Mouse (Mus musculus) adipocyte (in vitro differentiated cells): Measurements from ENCODE around the gene Kcnk16.
"Not testable (repeated sequence)": the region's sequence is repeated elsewhere in the genome, so short reads cannot be mapped to it uniquely, and the experiment has no call there.

Experiments used
- DNase-seq: peaks from one replicate; pipeline ENCODE4 v3.0.0-alpha.2; 2016; ENCODE audit warnings: low spot score

Gene Kcnk16

GRCm38 (mm10) chr14:20269082-20269809, at the start of gene Kcnk16:
Gene Kcnk16 (minus strand): TSS chr14:20269199.
- no peak for DNase-seq

GRCm38 (mm10) chr14:20315137-20315536, 46.1 kb upstream of the Kcnk16 start:
- no peak for DNase-seq

- DNase-seq = not testable (repeated sequence)
These were observed 36.1 kb upstream of the Kcnk16 start for GRCm38 (mm10) chr14:20305085-20305484.

DNA sequence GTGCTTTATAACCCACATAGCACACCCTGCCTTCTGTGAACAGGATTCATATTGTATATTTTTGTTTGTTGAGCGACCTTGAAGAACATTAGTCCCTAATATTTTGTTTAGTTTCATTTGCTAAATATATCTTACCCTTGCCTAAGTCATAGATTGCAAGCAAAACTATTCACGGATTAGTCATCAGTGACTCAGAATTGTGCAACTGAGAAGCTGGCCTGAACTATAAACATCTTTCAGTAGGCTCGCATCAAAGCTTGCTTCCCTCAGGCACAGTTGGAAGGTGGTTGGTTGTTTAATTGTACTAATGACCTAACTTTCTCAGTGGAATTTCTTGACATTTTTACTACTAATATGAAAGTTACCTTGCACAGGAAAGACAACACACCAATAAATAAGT, 29.1 kb upstream of the Kcnk16 start:
- DNase-seq = peak; percentile 77

GRCm38 (mm10) chr14:20297616-20298015, 28.6 kb upstream of the Kcnk16 start:
- DNase-seq = no peak

GRCm38 (mm10) chr14:20294947-20295346, 25.9 kb upstream of the Kcnk16 start:
- DNase-seq = no peak

GRCm38 (mm10) chr14:20294117-20294892, 25.3 kb upstream of the Kcnk16 start, which contains the start of gene Nudt13:
Gene Nudt13 (plus strand): TSS chr14:20294697.
- peak; percentile 90 for DNase-seq

- DNase-seq = no peak
These were observed 22.4 kb upstream of the Kcnk16 start for GRCm38 (mm10) chr14:20291391-20291790.

- DNase-seq = peak; percentile 5
These were observed 578 bp downstream of the Kcnk16 start for GRCm38 (mm10) chr14:20268421-20268820.

- DNase-seq = no peak
These were observed 6.7 kb downstream of the Kcnk16 start for GRCm38 (mm10) chr14:20262346-20262745.

- DNase-seq = peak; percentile 71
These were observed 10.6 kb downstream of the Kcnk16 start for GRCm38 (mm10) chr14:20258185-20259113.

DNA sequence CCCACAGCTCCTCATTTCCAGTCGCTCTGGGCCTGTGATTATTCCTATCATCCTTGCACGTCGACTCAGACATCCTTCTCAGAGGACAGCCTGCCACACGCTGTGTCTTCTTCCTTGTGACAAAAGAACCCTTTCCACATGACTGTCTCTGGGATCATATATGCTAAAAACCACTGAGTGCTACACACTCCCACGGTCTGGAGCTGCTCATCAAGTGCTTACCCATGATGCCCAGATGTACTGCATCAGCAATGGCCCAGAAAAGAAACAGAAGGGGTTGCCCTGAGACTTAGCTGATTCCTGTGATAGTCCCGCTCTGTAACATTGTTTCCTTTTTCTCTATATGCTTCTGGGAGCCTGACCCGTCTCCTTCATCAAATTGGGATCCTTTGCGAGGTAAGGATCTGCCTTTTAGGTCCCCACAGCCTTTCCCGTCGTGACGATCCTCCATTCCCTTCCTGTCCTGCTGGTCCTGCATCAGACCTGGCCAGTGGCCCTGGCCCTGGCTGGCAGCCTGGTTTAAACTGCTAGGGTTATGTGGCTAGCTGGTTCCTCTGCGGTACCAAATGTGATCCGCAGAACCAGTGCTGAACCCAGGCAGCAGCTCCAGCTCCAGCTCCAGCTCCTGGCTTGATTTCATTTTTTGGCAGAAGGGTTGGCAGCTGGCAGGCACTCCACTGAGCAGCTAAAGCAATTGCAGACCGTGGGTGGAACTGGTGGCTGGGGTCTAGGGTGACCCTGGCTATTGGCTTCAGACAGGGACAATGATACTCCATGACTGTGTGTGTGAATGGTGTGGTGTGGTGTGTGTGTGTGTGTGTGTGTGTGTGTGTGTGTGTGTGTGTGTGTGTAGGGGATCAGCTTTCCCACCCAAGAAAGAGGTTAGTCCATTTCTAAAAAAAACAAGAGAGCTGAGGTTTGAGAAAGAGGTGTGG, 18.5 kb downstream of the Kcnk16 start:
- DNase-seq = peak; percentile 35

- no peak for DNase-seq
These were observed 21.0 kb downstream of the Kcnk16 start for GRCm38 (mm10) chr14:20248001-20248400.

GRCm38 (mm10) chr14:20246811-20247266, 22.2 kb downstream of the Kcnk16 start:
- no peak for DNase-seq

GRCm38 (mm10) chr14:20245861-20246260, 23.1 kb downstream of the Kcnk16 start:
- DNase-seq = no peak

DNA sequence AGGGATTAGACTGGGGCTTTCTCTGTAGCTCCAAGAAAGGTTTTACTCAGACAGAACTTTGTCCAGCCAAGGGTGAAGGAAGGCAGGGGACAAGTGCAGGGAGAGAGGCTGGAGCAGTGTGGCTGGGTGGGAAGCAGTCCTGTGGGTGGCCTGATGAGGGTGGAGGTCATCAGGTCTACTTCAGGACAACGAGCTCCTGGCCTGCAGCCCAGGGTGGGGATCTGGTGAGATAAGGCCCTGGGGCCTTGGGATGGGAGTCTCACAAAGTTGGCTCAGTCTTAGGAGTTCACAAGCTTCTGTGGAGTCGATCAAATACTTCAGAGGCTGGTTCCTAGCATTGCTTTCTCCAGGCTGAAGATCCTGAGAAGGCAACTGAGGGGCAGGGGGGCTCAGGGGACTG, 23.7 kb downstream of the Kcnk16 start:
- no peak for DNase-seq

- no peak for DNase-seq
These were observed 25.8 kb downstream of the Kcnk16 start for GRCm38 (mm10) chr14:20243158-20243557.

DNA sequence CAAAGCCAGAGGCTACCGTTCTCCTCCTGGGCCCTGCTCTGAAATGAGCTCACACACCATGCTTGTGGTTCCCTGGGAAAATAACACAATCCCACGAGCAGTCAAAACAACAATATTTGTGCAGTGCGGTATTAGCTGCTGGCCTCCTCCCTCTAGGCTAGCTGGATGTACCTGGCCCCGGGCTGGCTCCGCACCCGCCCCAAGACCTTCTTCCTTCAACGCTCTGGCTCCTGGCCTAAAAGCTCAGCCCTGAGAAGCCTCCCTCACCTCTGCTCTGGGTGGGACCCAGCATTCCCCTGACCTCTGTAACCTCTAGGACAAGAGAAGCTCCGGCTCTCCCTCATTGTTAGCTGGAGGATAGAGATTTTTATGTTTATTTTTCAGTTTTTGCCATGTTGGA, 26.5 kb downstream of the Kcnk16 start:
- no peak for DNase-seq

DNA sequence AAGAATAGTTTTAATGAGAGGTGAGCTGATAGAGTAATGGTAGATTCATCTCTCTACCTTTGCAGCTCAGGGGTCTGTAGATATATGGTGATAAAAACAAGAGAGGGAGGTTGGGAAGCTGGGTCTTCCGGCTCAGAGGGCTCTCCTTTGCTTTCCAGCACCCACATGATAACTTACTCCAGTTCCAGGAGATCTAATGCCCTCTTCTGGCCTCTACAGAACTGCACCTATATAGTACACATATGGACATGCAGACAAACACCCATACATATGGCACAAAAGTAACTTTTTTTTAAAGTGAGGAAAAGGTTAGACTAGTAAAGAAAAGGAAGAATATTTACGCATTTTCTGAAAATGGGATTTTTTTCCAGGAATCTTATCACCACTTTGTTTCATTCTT, 34.6 kb downstream of the Kcnk16 start:
- no peak for DNase-seq

DNA sequence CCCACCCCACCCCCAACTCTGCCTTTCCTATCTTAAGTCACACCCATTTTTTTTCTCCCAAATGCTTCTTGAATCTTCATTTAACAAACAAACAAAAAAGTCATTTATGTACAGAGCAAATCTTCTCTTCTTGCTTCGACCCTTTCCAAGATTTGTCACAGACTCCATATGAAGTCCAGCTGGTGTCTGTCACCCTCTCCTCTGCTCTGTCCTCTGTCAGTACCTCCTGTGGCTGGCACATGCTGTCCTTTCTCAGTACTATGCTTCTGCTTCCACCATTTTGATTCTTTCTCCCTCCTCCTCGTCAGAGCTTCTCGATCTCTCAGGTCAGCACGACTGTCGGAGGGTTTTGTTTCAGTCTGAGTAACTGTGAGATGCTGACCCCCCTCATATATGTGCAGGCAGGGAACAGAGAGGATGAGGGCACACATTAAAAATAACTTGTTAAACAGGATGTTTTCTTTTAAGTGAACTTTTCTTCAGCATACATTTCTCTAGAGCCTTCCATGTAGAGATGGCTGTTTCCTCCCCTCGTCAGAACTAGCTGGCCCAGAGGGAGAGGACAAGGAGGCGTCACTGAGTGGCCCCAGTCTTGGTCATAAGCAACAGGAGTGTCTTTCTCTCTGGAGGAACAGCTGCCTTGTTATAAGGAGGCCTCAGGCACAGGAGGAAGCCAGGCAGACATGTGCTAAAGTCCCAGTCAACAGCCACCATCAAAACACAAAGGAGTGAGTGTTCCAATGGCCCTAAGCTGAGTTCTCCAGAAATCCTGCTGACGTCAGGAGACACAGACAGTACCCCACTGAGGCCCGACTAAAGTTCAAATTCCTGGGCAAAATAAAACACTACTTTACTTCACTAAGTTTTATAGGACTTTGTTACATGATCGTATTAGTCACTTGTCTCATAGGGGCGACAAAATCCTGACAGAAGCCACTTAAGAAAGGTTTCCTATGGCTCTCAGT, 35.7 kb downstream of the Kcnk16 start:
- DNase-seq = no peak
